Mouse (Mus musculus) kidney, adult 2 months (tissue): Measurements from ENCODE around the gene Spc24.

Experiments used
- CTCF ChIP-seq: fragments of 200-500 bp; conservative IDR thresholded peaks from 2 replicates; pipeline ENCODE4 v1.5.1; 2011; ENCODE audit warnings: low read depth, mild to moderate bottlenecking, control low read depth, low read length, moderate library complexity, mixed read lengths; ENCODE audit not compliant: insufficient read depth, insufficient read length
- POLR2A ChIP-seq: fragments of 200-500 bp; IDR thresholded peaks from one replicate; pipeline ENCODE4 v1.6.1; 2011; ENCODE audit warnings: low read depth, low read length, control low read depth

DNA sequence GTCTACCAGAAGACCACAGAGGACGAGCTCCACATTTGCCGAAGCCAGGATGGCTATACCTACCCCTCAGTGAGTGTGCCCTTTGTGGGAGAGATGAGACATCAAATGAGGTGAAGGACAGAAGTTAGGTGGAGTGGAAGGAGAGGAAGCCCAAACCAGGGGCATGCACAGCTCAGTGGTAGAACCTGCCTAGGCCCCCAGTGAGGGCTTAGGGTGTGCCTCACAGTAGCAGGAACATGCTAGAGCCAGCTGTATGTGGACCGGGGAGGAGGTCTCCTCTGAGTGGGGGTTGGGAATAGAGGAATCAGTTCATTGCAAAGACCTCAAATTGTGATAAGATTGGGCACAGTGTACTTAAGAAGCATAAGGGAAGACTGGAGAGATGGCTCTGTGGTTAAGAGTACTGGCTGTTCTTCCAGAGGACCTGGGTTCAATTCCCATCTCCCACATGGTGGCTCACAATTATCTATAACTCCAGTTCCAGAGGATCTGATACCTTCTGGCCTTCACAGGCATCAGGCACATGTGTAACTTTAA is 12.8 kb downstream of the Spc24 start:
- no peak for TF ChIP-seq CTCF
- no peak for TF ChIP-seq POLR2A
